Mouse (Mus musculus): Measurements from ENCODE around the gene Scnm1. TPM values are rescaled to one million over a fixed set of nuclear protein-coding genes. Genes with fewer than 3 reads are reported as not detected.
"Not testable (repeated sequence)": the region's sequence is repeated elsewhere in the genome, so short reads cannot be mapped to it uniquely, and the experiment has no call there.

Scnm1 gene
- polyA plus RNA-seq, 1 experiment, result 7.2 TPM

- Histone ChIP-seq H3K27me3 (replicated peaks) (no peaks in the 10 kb centered on the region), H3K36me3 (replicated peaks; ENCODE audit: low read length) (peaks cover 35% of the 10 kb centered on the region), H3K4me1 (peaks cover 49% of the 10 kb centered on the region), H3K9me3 (no peaks in the 10 kb centered on the region), H3K4me3 (replicated peaks) (peak overlapping the region; percentile 82)
- no peak for TF ChIP-seq FLI1 (IDR thresholded peaks at IDR 0.05; ENCODE audit: low read length)
- no peak for TF ChIP-seq GATA1 (IDR thresholded peaks at IDR 0.05; ENCODE audit: borderline replicate concordance, low read length)
Observed at GRCm38 (mm10) chr3:95112760-95113159, 21.1 kb downstream of the Scnm1 start.

- TF ChIP-seq GATA1 (IDR thresholded peaks at IDR 0.05; ENCODE audit: borderline replicate concordance, low read length), result no peak
- no peak for TF ChIP-seq FLI1 (IDR thresholded peaks at IDR 0.05; ENCODE audit: low read length)
Observed at GRCm38 (mm10) chr3:95110911-95111726, 22.7 kb downstream of the Scnm1 start, which contains the start of gene Vps72. Gene Vps72 (plus strand): TSS chr3:95111022.

GRCm38 (mm10) chr3:95107898-95108297, 25.9 kb downstream of the Scnm1 start:
- Histone ChIP-seq H3K36me3 (replicated peaks; ENCODE audit: low read length) (peaks cover 11% of the 10 kb centered on the region), H3K9me3 (no peaks in the 10 kb centered on the region), H3K4me3 (replicated peaks) (no peak overlapping the region), H3K4me1 (peaks cover 45% of the 10 kb centered on the region), H3K27me3 (replicated peaks) (no peaks in the 10 kb centered on the region)
- TF ChIP-seq FLI1 (IDR thresholded peaks at IDR 0.05; ENCODE audit: low read length) (no peak), GATA1 (IDR thresholded peaks at IDR 0.05; ENCODE audit: borderline replicate concordance, low read length) (no peak)

More at GRCm38 (mm10) chr3:95110911-95111726, 22.7 kb downstream of the Scnm1 start, which contains the start of gene Vps72:
- no peaks in the 10 kb centered on the region for H3K27me3 ChIP-seq (replicated peaks)
- H3K4me1 ChIP-seq, result peaks cover 38% of the 10 kb centered on the region
- no peaks in the 10 kb centered on the region for H3K9me3 ChIP-seq
- H3K36me3 ChIP-seq (replicated peaks; ENCODE audit: low read length), result peaks cover 25% of the 10 kb centered on the region
- peak within 1 kb of the TSS; percentile 97 for H3K4me3 ChIP-seq (replicated peaks)

GRCm38 (mm10) chr3:95107308-95107707, 26.5 kb downstream of the Scnm1 start:
- H3K9me3 ChIP-seq; H3K27me3 ChIP-seq (replicated peaks): not testable (repeated sequence)
- peak overlapping the region; percentile 98 for H3K4me3 ChIP-seq (replicated peaks)
- H3K36me3 ChIP-seq (replicated peaks; ENCODE audit: low read length), result peaks cover 14% of the 10 kb centered on the region
- peaks cover 42% of the 10 kb centered on the region for H3K4me1 ChIP-seq

GRCm38 (mm10) chr3:95106338-95107117, 27.3 kb downstream of the Scnm1 start, which contains the start of gene Pip5k1a:
Gene Pip5k1a (minus strand): TSS chr3:95106930.
- peaks cover 22% of the 10 kb centered on the region for H3K36me3 ChIP-seq (replicated peaks; ENCODE audit: low read length)
- peak within 1 kb of the TSS; percentile 98 for H3K4me3 ChIP-seq (replicated peaks)
- peaks cover 45% of the 10 kb centered on the region for H3K4me1 ChIP-seq
- no peak for TF ChIP-seq GATA1 (IDR thresholded peaks at IDR 0.05; ENCODE audit: borderline replicate concordance, low read length)
- no peak for TF ChIP-seq FLI1 (IDR thresholded peaks at IDR 0.05; ENCODE audit: low read length)
- H3K9me3 ChIP-seq, result no peaks in the 10 kb centered on the region
- H3K27me3 ChIP-seq (replicated peaks), result no peaks in the 10 kb centered on the region

- peaks cover 53% of the 10 kb centered on the region for H3K4me1 ChIP-seq
- TF ChIP-seq FLI1 (IDR thresholded peaks at IDR 0.05; ENCODE audit: low read length), result no peak
- no peak for TF ChIP-seq GATA1 (IDR thresholded peaks at IDR 0.05; ENCODE audit: borderline replicate concordance, low read length)
- peaks cover 28% of the 10 kb centered on the region for H3K36me3 ChIP-seq (replicated peaks; ENCODE audit: low read length)
- peak overlapping the region; percentile 98 for H3K4me3 ChIP-seq (replicated peaks)
- no peaks in the 10 kb centered on the region for H3K9me3 ChIP-seq
- no peaks in the 10 kb centered on the region for H3K27me3 ChIP-seq (replicated peaks)
Observed at GRCm38 (mm10) chr3:95105586-95106337, 28.0 kb downstream of the Scnm1 start.

- Histone ChIP-seq H3K4me3 (replicated peaks) (peak overlapping the region; percentile 98), H3K9me3 (no peaks in the 10 kb centered on the region), H3K27me3 (replicated peaks) (no peaks in the 10 kb centered on the region), H3K4me1 (peaks cover 56% of the 10 kb centered on the region), H3K36me3 (replicated peaks; ENCODE audit: low read length) (peaks cover 32% of the 10 kb centered on the region)
- TF ChIP-seq GATA1 (IDR thresholded peaks at IDR 0.05; ENCODE audit: borderline replicate concordance, low read length), result no peak
- no peak for TF ChIP-seq FLI1 (IDR thresholded peaks at IDR 0.05; ENCODE audit: low read length)
Observed at GRCm38 (mm10) chr3:95105121-95105520, 28.7 kb downstream of the Scnm1 start.

GRCm38 (mm10) chr3:95100854-95101253, 33.0 kb downstream of the Scnm1 start:
- Histone ChIP-seq H3K4me3 (replicated peaks) (peak overlapping the region; percentile 23), H3K27me3 (replicated peaks) (no peaks in the 10 kb centered on the region), H3K4me1 (peaks cover 74% of the 10 kb centered on the region), H3K9me3 (no peaks in the 10 kb centered on the region), H3K36me3 (replicated peaks; ENCODE audit: low read length) (peaks cover 65% of the 10 kb centered on the region)
- no peak for TF ChIP-seq FLI1 (IDR thresholded peaks at IDR 0.05; ENCODE audit: low read length)
- TF ChIP-seq GATA1 (IDR thresholded peaks at IDR 0.05; ENCODE audit: borderline replicate concordance, low read length), result no peak

GRCm38 (mm10) chr3:95088071-95088470, 45.7 kb downstream of the Scnm1 start:
- TF ChIP-seq FLI1 (IDR thresholded peaks at IDR 0.05; ENCODE audit: low read length), result no peak
- no peak for TF ChIP-seq GATA1 (IDR thresholded peaks at IDR 0.05; ENCODE audit: borderline replicate concordance, low read length)
- no peak overlapping the region for H3K4me3 ChIP-seq (replicated peaks)
- H3K27me3 ChIP-seq (replicated peaks), result no peaks in the 10 kb centered on the region
- no peaks in the 10 kb centered on the region for H3K9me3 ChIP-seq
- H3K4me1 ChIP-seq, result peaks cover 13% of the 10 kb centered on the region
- H3K36me3 ChIP-seq (replicated peaks; ENCODE audit: low read length), result peaks cover 60% of the 10 kb centered on the region

Other genes starting within 250 kb of the Scnm1 start
- gene Psmb4, start 247.1 kb downstream of the Scnm1 start, polyA plus RNA-seq (2012; ENCODE audit: insufficient read depth, low replicate concordance), result 186 and 205 TPM in 2 replicates
- gene Selenbp1, start 201.0 kb downstream of the Scnm1 start, polyA plus RNA-seq (2012; ENCODE audit: insufficient read depth, low replicate concordance), result 14.7 and 28.8 TPM in 2 replicates
- gene Rfx5, start 179.9 kb downstream of the Scnm1 start, polyA plus RNA-seq (2012; ENCODE audit: insufficient read depth, low replicate concordance), result 0.45 TPM in 1 of 2 replicates, not detected in the other
- 1.4 and 2.1 TPM in 2 replicates for gene Pi4kb, start 159.3 kb downstream of the Scnm1 start, polyA plus RNA-seq (2012; ENCODE audit: insufficient read depth, low replicate concordance)
- gene Zfp687, start 118.6 kb downstream of the Scnm1 start, polyA plus RNA-seq (2012; ENCODE audit: insufficient read depth, low replicate concordance), result 13.6 and 16.9 TPM in 2 replicates
- 24.8 and 169 TPM in 2 replicates for gene Psmd4, start 91.4 kb downstream of the Scnm1 start, polyA plus RNA-seq (2012; ENCODE audit: insufficient read depth, low replicate concordance)
- 6.3 and 16.2 TPM in 2 replicates for gene Pip5k1a, start 27.1 kb downstream of the Scnm1 start, polyA plus RNA-seq (2012; ENCODE audit: insufficient read depth, low replicate concordance)
- gene Vps72, start 23.0 kb downstream of the Scnm1 start, polyA plus RNA-seq (2012; ENCODE audit: insufficient read depth, low replicate concordance), result 231 and 749 TPM in 2 replicates
- gene Tmod4, start 9.5 kb downstream of the Scnm1 start, polyA plus RNA-seq (2012; ENCODE audit: insufficient read depth, low replicate concordance), result not detected in 2 replicates
- gene Lysmd1, start 77 bp upstream of the Scnm1 start, polyA plus RNA-seq (2012; ENCODE audit: insufficient read depth, low replicate concordance), result 3.8 and 5.1 TPM in 2 replicates
- gene Tnfaip8l2, start 8.3 kb upstream of the Scnm1 start, polyA plus RNA-seq (2012; ENCODE audit: insufficient read depth, low replicate concordance), result 34.2 TPM in 1 of 2 replicates, not detected in the other
- 1.2 and 4.0 TPM in 2 replicates for gene Sema6c, start 26.4 kb upstream of the Scnm1 start, polyA plus RNA-seq (2012; ENCODE audit: insufficient read depth, low replicate concordance)
- gene Gabpb2, start 83.9 kb upstream of the Scnm1 start, polyA plus RNA-seq (2012; ENCODE audit: insufficient read depth, low replicate concordance), result 0.60 TPM in 1 of 2 replicates, not detected in the other
- 183 and 363 TPM in 2 replicates for gene Cdc42se1, start 94.7 kb upstream of the Scnm1 start, polyA plus RNA-seq (2012; ENCODE audit: insufficient read depth, low replicate concordance)
- 10.4 and 11.3 TPM in 2 replicates for gene Mllt11, start 98.2 kb upstream of the Scnm1 start, polyA plus RNA-seq (2012; ENCODE audit: insufficient read depth, low replicate concordance)
- gene Gm128, start 107.6 kb upstream of the Scnm1 start, polyA plus RNA-seq (2012; ENCODE audit: insufficient read depth, low replicate concordance), result 1.7 and 3.7 TPM in 2 replicates
- 0.30 TPM in 1 of 2 replicates, not detected in the other for gene Bnipl, start 117.2 kb upstream of the Scnm1 start, polyA plus RNA-seq (2012; ENCODE audit: insufficient read depth, low replicate concordance)
- 517 and 1,363 TPM in 2 replicates for gene Mindy1, start 147.3 kb upstream of the Scnm1 start, polyA plus RNA-seq (2012; ENCODE audit: insufficient read depth, low replicate concordance)
- 5.2 and 6.0 TPM in 2 replicates for gene Prune1, start 148.1 kb upstream of the Scnm1 start, polyA plus RNA-seq (2012; ENCODE audit: insufficient read depth, low replicate concordance)
- 0.66 TPM in 1 of 2 replicates, not detected in the other for gene Anxa9, start 173.2 kb upstream of the Scnm1 start, polyA plus RNA-seq (2012; ENCODE audit: insufficient read depth, low replicate concordance)
- 36.9 and 124 TPM in 2 replicates for gene Cers2, start 180.8 kb upstream of the Scnm1 start, polyA plus RNA-seq (2012; ENCODE audit: insufficient read depth, low replicate concordance)
- gene Setdb1, start 223.2 kb upstream of the Scnm1 start, polyA plus RNA-seq (2012; ENCODE audit: insufficient read depth, low replicate concordance), result 2.3 and 6.3 TPM in 2 replicates

Measured in megakaryocyte, embryonic 14.5 days (primary cell).